Mouse (Mus musculus) cerebellum, adult 11 months (tissue): ENCODE data around the gene Haus3.
A peak's percentile ranks its signal among the peaks of the same experiment; 100 is the strongest.

Source experiments
- DNase-seq: peaks from one replicate; pipeline ENCODE4 v3.0.0; 2022

Haus3 gene

DNA sequence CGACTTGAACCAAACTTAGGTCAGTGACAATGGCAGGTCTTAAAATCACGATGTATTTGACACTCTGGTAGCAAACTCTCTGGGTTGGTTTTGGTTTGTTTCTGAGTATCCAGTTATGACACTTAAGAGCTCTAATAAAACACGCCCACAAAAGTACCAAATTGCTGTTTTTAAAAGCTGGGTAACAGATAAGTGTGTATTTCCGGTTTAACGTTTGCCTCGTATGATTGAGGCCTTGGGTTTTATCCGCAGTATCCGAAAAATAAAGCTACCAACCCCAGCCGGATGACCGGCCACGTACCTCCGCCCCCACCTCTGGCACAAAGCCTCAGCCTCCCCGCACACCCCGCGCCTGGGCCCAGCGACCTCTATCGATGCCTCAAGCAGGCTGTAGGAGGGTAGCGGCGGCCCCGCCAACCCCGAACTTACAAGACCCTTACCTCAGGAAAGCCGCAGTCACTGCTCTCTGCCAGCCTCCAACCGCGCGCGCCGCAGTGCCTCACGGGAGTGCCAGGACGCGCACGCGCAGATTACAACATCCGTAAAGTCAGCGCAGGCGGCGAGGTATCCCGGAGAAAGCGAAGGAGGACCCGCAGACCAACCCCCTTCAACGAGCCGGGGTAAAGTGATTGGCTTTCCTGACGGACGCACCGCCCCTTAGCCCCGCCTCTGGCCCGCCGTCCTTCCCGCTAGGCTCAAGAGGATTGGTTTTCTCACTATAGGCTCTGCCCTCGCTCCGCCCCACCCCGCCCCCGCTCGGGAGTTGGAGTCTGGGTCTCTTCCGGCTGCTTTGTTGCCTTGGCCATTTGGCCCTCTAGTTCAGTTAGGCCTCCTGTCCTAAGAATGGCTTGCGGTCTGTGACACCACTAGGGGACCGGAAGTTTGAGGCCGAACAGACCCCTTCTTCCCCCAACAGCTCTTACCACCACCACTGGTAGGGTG is at the start of gene Haus3, which contains the start of gene Poln:
Gene Haus3, minus strand, starts transcription at position 578 of the 942 bp plus-strand sequence.
Gene Poln, minus strand, starts transcription at position 499 of the 942 bp plus-strand sequence.
- DNase-seq = peak; percentile 95

DNA sequence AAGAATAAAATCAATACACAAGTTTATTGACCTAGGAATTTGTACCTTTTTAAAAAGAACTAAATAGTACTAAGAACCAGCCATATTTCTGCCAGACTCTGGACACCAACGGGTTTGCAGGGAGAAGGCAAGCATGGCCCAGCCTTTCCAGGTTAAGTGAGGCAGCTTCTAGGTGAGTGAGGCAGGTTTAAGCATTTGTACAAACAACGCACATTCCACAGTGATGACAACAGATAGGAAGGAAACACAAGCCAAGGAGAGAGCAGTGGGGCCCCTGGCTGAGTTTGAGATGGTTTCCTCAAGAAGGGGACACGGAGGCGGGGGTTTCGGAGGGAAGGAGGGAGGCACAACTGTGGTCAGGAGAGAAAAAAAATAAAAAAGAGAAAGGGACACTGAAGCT is 49.3 kb upstream of the Haus3 start:
- DNase-seq = no peak

DNA sequence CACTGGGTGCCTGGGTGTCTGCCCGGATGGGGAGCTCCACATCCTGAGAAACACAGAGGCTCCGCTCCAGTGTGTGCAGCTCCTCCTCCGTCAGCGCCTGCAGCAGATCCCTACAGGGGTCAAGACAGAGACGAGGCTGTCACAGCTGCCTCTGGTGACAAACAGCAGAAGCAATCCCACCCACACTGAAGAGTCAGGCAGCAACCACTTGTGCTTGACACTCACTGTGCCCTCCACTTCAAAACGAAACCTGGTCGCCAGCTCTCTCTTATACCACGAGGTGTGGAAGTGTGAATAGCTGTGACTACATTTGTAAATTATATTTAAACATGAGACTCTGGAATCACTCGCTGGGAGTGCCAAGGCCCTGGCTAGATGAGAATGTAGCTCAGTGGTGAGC is 48.4 kb upstream of the Haus3 start:
- no peak for DNase-seq

DNA sequence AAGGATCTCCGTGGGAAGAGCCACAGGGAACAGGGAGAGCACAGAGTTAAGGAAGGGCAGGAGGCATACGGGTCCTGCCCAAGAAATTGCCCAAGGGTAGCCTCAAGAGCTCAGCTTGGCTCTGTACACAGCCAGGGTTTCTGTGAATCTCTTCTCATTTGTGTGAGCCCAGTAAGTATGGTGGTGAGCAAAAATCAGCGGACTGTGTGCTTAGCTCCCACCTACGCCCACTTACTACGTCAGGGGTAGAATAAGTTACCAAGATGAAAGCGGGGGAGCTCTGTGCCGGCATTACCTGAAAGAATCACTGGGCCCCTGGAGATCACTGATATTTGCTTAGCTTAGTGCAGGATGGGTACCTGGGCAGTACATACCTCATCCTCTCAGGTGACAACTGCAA is 46.7 kb upstream of the Haus3 start:
- no peak for DNase-seq

DNA sequence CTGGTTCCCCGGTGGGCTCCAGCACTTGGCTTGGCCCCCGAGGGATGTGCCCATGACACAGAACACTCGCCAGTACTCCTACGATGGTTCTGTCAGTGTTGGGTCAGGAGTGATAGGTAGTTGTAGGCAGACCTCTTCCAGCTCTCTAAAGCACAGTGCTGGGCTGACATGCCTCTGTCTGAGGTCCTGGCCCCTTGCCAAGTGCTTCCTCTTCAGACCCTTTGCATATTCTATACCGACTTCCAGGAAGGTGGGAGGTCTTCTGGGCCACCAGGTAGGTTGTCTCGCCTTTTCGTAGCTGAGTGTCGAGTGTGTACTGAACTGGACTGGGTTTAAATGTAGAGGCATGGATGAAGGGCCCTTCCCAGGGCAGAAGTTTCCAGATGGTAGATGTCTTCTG is 44.3 kb upstream of the Haus3 start:
- no peak for DNase-seq

DNA sequence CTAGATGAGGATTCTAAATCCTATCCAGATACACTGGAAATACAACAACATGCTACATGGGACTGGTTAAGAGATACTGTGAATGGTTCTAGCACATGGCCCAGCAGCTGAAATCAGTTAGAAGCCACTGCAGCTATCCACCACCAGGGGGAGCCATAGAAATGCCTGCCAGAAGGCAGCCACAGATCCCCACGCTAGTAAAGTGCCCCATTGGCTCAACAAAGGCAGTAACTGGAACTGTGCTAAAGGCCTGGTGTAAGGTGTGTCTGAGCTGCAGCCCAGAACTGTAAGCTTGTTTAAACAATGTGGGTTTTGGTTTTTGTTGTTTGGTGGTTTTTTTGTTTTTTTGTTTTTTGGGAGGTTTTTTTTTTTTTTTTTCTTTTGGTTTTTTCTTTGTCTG is 41.0 kb upstream of the Haus3 start:
- peak; percentile 69 for DNase-seq

DNA sequence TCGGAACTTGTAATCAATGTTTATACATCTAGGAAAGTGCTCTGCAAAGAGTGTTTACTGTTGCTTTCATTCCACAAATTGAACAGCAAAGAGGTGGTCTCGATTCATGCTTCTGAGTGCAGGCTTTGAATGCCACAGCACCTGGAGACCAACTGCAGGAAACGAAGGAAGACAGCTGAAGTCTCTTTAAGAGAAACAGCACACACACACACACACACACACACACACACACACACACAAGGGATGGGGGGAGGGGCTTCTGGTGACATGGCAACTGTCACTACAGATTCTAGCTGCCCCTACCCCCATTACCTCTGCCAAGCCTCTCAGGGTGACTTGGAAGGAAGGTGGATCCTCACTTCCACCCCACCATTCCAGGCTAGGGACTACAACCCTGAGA is 38.2 kb upstream of the Haus3 start:
- no peak for DNase-seq

DNA sequence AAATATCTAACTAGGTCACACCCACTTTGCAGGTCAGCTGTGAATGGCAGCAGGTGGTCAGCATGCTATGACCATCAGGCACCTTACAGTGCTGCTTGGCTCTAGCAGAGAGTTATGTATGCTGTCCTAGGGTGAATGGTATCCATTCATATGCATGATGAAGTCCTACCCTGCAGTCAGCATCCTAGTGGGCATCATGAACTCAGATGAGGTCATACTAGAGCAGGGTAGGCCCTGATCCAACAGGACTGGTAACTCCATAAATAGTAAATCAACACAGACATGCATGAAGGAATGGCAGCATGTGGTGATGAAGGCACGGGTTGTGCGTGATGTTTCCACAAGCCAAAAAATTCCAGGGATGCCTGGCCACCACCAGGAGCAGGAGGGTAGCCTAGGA is 36.5 kb upstream of the Haus3 start:
- DNase-seq = no peak

DNA sequence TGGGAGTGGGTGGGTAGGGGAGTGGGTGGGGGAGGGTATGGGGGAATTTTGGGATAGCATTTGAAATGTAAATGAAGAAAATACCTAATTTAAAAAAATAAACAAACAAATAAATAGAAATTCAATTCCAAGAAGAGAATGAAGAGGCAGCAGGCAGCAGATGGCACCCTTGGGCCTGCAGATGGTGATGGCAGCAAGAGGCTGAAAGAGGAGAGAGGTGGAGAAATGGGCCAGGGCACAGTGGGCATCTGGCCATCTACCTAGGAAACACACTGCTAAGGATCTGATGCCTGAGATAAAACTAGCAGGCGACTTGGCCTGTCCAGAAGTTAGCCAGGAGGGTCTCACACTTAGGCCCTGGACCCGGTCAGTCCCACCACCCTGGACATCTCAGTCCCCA is 35.6 kb upstream of the Haus3 start:
- peak; percentile 83 for DNase-seq

DNA sequence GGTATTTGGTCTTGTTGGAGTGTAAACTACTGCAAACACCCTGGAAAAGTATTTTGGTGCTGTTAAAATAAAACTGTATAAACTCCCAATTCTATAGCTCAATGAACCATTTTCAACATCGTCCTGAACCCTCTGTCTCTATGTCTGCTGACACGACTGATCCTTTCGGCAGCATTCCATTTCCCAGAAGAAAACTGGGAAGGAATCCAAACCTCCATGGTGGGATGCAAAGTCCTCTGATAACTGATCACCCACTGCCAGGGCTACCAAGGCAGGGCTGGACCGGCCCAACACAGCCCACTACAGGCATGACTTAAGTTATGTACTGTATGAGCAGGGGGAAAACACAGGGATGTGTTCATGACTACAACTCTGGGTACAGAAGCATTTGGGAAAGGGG is 32.7 kb upstream of the Haus3 start:
- no peak for DNase-seq

DNA sequence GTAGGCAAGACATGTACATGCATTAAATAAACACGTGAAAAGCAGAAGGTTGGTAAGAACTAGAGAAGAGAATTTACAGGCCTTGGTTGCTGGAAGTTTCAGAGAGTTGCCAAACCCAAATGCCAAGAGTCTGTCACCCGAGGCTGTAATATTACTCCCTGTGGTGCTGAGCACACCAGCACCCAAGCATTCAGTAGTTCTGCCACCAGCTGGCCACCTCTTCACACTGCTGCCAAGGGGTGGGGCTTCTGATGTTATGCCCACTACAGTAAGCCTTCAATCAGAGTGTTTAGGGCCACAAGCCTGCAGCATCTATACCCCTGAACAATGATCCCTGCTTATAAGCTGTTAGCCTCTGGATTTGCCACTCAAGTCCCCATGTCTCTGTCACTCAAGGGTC is 32.1 kb upstream of the Haus3 start:
- no peak for DNase-seq

DNA sequence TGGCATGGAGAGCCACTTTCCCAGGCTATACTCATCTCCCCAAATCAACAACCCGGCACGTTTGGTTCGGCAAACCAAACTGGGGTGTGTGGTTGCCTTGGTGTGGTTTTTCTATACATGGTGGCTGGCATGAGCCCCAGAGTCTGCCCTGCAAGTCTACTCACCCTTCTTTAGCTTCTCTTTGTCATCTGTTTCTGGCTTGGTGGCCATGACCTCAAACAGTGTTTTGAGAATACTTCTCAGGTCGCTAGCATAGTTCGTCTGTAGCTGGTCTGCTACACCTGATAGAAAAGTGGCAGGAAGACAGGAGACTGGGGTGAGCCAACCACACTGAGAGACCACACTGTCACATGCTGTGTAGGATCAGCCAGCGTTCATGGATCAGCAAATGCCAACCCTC is 29.3 kb upstream of the Haus3 start:
- DNase-seq = no peak

DNA sequence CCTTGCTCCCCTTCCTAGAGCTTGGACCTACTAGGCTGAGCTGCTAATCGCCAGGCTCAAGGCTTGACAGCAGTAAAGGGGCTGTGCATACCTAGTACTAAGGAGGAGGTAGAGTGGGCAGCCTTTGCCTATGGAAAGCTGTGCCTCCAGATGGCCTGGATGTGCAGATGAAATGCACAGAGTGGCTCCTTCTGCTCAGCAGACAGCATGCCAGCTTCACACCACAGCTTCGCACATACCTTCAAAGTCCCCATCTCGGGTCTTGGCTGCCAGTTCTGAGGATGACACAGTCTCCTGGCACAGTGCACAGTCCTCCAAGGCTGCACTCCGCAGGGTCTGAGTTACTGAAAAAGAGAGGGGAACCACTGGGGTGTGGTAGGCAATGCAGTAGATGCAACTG is 27.9 kb upstream of the Haus3 start:
- no peak for DNase-seq

DNA sequence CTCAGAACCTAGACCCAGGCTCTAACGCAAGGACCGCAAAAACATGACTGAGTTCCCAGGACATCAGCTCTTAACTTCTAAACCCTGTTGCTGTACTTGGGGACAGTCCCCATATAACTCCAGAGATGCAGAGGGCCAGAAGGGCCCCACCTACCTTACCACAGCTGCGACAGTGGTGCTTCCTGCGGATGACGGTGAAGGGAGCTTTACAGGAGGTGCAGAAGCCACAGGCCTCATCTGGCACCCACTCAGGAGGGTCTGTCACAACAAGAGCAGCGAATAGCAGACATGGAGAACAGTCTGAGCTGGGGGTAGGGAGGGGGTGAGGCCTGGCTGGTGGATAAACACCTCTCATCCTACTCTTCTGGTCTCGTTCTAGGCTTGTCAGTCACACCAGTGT is 27.1 kb upstream of the Haus3 start:
- DNase-seq = no peak

DNA sequence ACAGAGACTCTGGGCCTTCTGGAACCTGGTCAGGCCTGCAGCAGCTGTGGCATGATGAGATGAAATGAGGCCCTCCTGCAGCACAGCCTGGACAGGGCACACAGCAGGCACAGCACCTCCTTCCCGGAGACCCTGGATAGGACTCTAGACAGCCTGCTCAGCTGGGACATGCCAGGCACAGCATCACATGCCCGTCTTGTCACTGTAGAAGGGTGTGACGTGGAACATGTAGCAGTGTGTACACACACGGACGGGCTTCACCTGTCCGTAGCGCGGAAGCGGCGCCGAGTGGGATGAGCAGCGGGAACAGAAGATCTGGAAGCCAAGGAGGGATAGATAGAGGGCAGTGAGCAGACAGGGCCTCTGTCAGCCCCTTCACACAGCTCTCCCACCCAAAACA is 26.5 kb upstream of the Haus3 start:
- DNase-seq = no peak

DNA sequence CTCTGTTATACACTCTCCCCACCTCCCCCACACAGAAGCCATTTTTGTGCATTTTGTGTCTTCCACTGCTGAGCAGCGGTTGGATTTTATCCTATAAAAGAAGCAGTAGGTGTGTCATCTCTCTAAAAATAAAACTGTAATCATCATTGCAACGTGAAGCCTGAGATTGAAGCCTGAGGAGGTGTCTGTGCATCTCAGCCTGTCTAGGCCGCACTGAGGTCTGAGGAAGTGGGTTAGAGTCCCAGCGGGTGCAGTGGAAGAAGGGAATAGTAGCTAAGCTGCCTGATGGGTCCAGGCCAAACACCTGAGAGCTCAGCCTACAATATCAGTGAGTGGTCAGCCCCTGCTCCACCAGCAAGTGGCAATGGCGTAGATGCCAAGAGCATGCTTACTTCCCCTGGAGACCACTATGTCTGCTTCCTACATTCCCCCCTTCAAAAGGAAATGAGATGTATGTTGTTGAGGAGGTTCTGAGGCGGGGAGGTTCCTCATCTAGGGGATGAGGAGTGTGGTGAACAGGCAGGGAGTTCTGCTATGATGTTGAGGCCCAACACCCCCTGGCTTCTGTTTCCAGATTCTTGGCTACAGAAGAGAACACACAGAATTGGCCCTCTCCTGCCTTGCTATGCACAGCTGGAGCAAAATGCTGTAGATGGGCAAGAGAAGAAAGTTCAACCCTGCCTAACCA is 25.8 kb upstream of the Haus3 start:
- no peak for DNase-seq

DNA sequence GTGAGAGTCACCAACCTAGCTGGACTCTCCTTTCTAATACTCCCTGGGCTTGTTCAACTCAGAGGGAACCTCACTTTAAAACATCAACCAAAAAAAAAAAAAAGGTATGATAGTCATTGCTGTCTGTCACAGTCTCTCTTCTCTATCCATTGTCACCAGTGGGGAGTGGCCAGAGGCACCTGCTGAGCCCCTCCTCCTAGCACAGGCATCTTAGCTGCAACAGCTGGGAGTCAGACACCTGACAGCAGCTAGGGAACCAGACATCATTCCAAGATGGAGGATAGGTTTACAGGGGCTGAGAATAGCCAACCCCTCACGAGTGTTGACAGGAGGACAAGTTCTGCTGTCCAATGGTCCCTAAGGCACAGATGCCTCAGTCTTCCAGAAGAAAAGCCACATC is 25.1 kb upstream of the Haus3 start:
- DNase-seq = no peak

DNA sequence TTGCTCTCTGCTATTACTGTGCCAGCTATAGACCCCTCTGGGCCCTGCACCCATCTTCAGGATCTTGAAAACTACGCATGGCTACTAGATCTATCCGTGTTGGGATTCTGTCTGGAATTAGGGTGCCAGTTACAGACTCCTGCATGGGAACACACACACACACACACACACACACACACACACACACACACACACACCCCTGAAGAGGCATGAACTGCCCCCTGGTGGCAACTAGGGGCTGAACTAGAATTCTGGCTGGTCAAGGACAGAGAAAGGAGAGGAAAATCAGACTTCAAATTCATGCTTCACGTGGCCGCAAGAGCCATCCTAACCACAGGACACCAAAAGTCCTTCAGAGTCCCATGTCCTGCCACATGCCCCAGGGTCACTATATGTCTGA is 22.5 kb upstream of the Haus3 start:
- DNase-seq = no peak

DNA sequence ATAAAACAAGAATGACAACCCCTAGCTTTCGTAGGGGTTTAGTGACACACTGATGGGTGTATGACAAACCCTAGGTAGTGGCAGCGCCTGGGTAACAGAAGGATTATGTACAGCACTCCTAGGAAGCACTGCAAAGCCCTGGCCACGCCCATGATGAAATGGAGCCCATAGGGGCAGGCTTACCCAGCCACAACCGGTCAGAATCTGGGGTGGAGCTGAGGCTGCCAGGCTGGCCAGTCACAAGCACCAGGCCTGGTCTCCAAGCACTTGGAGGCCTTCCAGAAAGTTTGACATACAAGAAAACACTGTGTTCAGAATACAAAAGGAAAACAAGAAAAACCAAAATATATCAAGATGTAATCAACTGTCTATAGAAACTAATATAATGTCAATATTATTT is 21.7 kb upstream of the Haus3 start:
- DNase-seq = no peak

DNA sequence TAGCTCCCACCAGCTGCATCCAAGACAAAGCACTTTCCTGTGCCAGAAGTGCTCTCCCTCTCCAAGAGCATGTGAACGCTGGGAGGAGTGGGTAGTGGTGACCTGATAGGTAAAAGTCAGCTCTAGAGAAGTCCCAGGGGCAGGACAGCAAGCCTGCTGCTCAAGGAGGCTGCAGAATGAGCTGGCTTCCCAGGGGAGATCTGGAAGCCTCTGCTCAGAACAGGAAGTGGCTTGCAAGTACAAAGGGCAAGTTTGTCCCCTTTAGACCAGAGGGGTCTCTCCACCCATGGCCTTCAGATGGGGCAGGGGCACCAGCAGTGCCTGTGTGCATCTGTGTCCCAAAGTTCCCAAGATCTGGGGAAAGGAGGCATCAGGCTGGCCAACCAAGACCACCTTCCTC is 20.2 kb upstream of the Haus3 start:
- no peak for DNase-seq

DNA sequence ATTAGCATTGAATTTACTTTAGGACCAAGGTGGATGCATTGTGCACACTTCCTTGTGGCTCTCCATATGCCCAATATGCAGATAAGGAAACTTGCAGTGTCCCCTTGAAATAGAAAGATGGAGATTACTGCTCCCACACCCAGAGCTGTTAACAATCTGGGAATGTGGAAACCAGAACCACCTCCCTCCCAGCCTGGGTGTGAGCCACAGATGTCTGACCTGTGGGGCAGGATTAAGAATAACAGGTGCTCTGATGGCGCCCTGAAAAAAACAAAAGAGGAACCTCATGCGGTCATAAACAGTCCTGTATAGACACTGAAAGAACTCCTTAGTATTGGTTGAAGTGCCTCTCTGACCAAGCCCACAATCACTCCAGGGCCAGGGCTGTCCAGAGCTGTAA is 19.5 kb upstream of the Haus3 start:
- DNase-seq = no peak

DNA sequence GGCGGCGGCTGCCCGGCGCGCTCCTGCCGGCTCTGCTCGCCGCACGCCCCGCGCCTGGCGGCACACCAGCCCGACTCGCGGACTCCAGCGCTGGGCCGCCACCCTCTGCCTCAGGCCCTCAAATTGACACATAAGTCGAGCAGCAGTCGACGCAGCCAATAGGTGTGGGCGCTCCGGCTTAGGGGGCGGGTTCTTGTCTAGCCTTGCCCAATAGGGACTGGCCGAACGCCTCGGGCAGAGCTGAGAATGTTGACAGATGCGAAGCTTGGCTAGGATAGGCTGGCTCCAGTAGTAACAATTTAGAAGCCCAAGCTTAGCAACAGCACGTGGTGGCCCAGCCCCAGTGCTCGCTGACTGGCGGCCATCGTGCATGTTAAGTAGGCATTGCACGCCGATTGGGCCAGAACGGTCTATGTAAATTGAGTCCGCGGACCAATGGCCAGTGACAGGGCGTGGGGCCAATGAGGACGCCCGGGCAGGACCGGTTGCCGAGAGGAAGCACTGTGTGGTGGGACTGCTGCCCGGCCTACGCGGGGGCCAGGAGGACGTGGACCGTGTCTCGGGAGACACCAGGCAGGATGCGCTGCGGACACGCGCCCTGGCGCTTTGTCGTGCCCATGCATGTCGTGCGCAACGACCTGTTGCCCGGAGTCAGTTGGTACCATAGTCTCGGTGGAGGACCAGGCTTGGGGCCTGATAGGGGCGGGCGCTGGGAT is 18.4 kb upstream of the Haus3 start, which contains the start of gene Mxd4:
Gene Mxd4, minus strand, starts transcription at position 120 of the 716 bp plus-strand sequence.
- peak; percentile 99 for DNase-seq

DNA sequence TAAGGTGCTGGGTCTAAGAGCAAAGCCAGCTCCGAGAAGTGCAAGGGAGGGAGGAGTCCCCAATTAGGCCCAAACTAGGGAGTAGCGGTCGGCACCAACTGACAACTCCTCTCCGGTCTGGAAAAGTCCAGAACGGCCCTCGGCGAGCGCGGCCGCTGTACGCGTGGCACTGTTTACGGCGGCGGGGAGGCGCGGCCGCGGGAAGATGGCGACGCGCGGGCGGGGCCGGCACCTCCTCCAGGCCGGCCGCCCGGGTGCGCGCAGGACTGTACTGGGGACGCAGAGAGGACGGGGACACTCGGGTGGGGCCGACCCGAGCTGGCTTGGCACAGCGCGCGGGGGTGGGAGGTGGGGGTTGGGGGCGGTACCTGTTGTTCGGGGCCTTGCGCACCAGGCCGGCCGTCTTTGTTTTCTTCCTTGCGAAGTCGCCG is 17.6 kb upstream of the Haus3 start:
- DNase-seq = peak; percentile 55

DNA sequence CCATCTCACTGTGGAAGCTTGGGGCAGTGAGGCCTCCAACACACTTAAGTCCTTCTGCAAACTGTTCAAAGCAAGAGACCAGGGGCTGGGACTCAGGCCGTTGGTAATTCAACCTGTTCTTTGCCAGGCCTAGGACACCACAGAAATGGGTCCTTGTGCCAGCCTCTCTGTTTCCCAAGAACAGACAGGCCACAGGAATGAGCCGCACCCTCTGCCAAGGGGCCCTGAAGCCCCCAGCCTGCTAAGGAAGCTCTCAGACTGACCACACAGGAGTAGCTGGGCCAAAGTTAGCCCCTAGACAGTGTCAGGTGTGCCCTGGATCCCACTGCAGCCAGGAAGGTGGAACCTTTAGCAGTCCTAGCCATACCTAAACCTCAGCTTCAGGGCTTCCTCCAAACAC is 17.1 kb upstream of the Haus3 start:
- no peak for DNase-seq
